Mouse (Mus musculus) Patski (cell line): ENCODE results near the gene Apoa4. TPM values are rescaled to one million over a fixed set of nuclear protein-coding genes. Genes with fewer than 3 reads are reported as not detected.

Experiments used
- ATAC-seq: fragments of 100-300 bp; one replicate; pipeline ENCODE4 v1.8.0; 2021
- CTCF ChIA-PET: fragments of 350-600 bp; sonication (Branson Sonifier 250); formaldehyde crosslinking; loops from one replicate; lab custom pipeline; 2022; ENCODE audit warnings: inconsistent platforms; lab: Charles Lee
- POLR2A ChIA-PET: fragments of 350-600 bp; sonication (Branson Sonifier 250); formaldehyde crosslinking; loops from one replicate; lab custom pipeline; 2022; ENCODE audit warnings: antibody characterized with exemption, inconsistent platforms; lab: Charles Lee
- DNase-seq: peaks from one replicate; pipeline ENCODE4 v3.0.0-alpha.2; 2011; ENCODE audit warnings: low read depth, low spot score
- H3K27me3 ChIP-seq: fragments of 371-371 bp; one replicate; pipeline ENCODE4 v1.5.1; 2021
- CTCF ChIP-seq: fragments of 100-300 bp; IDR thresholded peaks from one replicate; pipeline ENCODE4 v1.5.1; 2021
- in situ Hi-C: fragments of 300-500 bp; cut with MboI; formaldehyde crosslinking; loops from 3 replicates; pipeline ENCODE4 v1.11.1; 2018; ENCODE audit warnings: low pct_unique_long_range_greater_than_20kb, mixed read lengths
- polyA plus RNA-seq: library from polyadenylated mRNA; unstranded; gene quantifications from one replicate; pipeline ENCODE4 v1.2.3, GENCODE M21; 2021

Apoa4 gene
- polyA plus RNA-seq, 1 experiment from 2014 or later = not detected

GRCm38 (mm10) chr9:46207501-46207869 is 33.0 kb upstream of the Apoa4 start:
- H3K27me3 ChIP-seq = no peaks in the 10 kb centered on the region
- no peak for ATAC-seq
- no peak for TF ChIP-seq CTCF
- no peak for DNase-seq
- in situ Hi-C loops = no loop called here
- CTCF ChIA-PET = interaction anchor here (1.2 kb wide), 1 partner anchor 9 kb away, joined by 3 read pairs; no protein-coding TSS in a partner anchor
- POLR2A ChIA-PET = no interaction called here

GRCm38 (mm10) chr9:46208401-46208974 is 32.0 kb upstream of the Apoa4 start:
- CTCF ChIA-PET = interaction anchor here (0.9 to 1.2 kb wide), 2 partner anchors 10 to 17 kb away, joined by 3 read pairs; no protein-coding TSS in a partner anchor
- DNase-seq = no peak
- in situ Hi-C loops = no loop called here

GRCm38 (mm10) chr9:46210473-46210872 is 30.0 kb upstream of the Apoa4 start:
- ChIA-PET CTCF (no interaction called here), POLR2A (interaction anchor here (1.3 kb wide), 1 partner anchor 200 kb away, joined by 5 read pairs; no protein-coding TSS in a partner anchor)
- DNase-seq (no peak), ATAC-seq (no peak)
- no peaks in the 10 kb centered on the region for H3K27me3 ChIP-seq
- no peak for TF ChIP-seq CTCF
- in situ Hi-C loops = no loop called here

More at GRCm38 (mm10) chr9:46208401-46208974, 32.0 kb upstream of the Apoa4 start:
- no peak for ATAC-seq
- no peak for TF ChIP-seq CTCF
- POLR2A ChIA-PET = no interaction called here
- H3K27me3 ChIP-seq = no peaks in the 10 kb centered on the region

- H3K27me3 ChIP-seq = no peaks in the 10 kb centered on the region
- POLR2A ChIA-PET = interaction anchor here (0.6 to 2.5 kb wide), 2 partner anchors 15 to 222 kb away, joined by 3 to 12 read pairs; partner anchors contain the start of gene Apoa1
- TF ChIP-seq CTCF = no peak
- ATAC-seq (no peak), DNase-seq (no peak)
- in situ Hi-C loops = no loop called here
- CTCF ChIA-PET = interaction anchor here (1.0 kb wide), 1 partner anchor 18 kb away, joined by 3 read pairs; no protein-coding TSS in a partner anchor
Measured at GRCm38 (mm10) chr9:46214276-46214675, 26.2 kb upstream of the Apoa4 start.

GRCm38 (mm10) chr9:46214946-46215337 is 25.6 kb upstream of the Apoa4 start:
- ChIA-PET POLR2A (interaction anchor here (0.6 to 2.5 kb wide), 3 partner anchors 14 to 223 kb away, joined by 3 to 12 read pairs (median 4); partner anchors contain the start of gene Apoa1), CTCF (interaction anchor here (1.0 to 2.0 kb wide), 4 partner anchors 19 to 32 kb away, joined by 3 to 6 read pairs (median 3); no protein-coding TSS in a partner anchor)
- in situ Hi-C loops = no loop called here
- no peak for TF ChIP-seq CTCF
- ATAC-seq = no peak
- no peaks in the 10 kb centered on the region for H3K27me3 ChIP-seq
- no peak for DNase-seq

GRCm38 (mm10) chr9:46215338-46216322 is 24.9 kb upstream of the Apoa4 start:
- in situ Hi-C loops = no loop called here
- no peaks in the 10 kb centered on the region for H3K27me3 ChIP-seq
- POLR2A ChIA-PET = interaction anchor here (0.6 to 2.5 kb wide), 2 partner anchors 14 to 16 kb away, joined by 4 to 12 read pairs; partner anchors contain the start of gene Apoa1
- DNase-seq (peak; percentile 49), ATAC-seq (peak; percentile 61)
- TF ChIP-seq CTCF = no peak
- CTCF ChIA-PET = interaction anchor here (1.0 to 2.0 kb wide), 4 partner anchors 27 to 44 kb away, joined by 3 to 6 read pairs (median 3); no protein-coding TSS in a partner anchor

GRCm38 (mm10) chr9:46216744-46217470 is 23.6 kb upstream of the Apoa4 start:
- DNase-seq (no peak), ATAC-seq (no peak)
- no peak for TF ChIP-seq CTCF
- POLR2A ChIA-PET = interaction anchor here (1.1 to 2.5 kb wide), 2 partner anchors 11 to 12 kb away, joined by 3 to 12 read pairs; partner anchors contain the start of gene Apoa1
- CTCF ChIA-PET = interaction anchor here (0.9 to 2.0 kb wide), 4 partner anchors 13 to 42 kb away, joined by 3 to 6 read pairs (median 3); no protein-coding TSS in a partner anchor
- in situ Hi-C loops = no loop called here
- H3K27me3 ChIP-seq = no peaks in the 10 kb centered on the region

GRCm38 (mm10) chr9:46218176-46218575 is 22.3 kb upstream of the Apoa4 start:
- ChIA-PET CTCF (interaction anchor here (1.6 kb wide), 1 partner anchor 12 kb away, joined by 3 read pairs; no protein-coding TSS in a partner anchor), POLR2A (no interaction called here)
- no peak for ATAC-seq

GRCm38 (mm10) chr9:46223090-46223489 is 17.4 kb upstream of the Apoa4 start:
- no peaks in the 10 kb centered on the region for H3K27me3 ChIP-seq
- in situ Hi-C loops = no loop called here
- ChIA-PET POLR2A (no interaction called here), CTCF (no interaction called here)
- TF ChIP-seq CTCF = no peak
- DNase-seq = no peak
- ATAC-seq = no peak

More at GRCm38 (mm10) chr9:46218176-46218575, 22.3 kb upstream of the Apoa4 start:
- no peak for DNase-seq
- H3K27me3 ChIP-seq = no peaks in the 10 kb centered on the region
- TF ChIP-seq CTCF = no peak
- in situ Hi-C loops = no loop called here
